In genomic region chr5:21944579-21944978, GRCm38 (mm10) we compare ENCODE assay signal across 24 mouse cellular contexts.
DNase-seq lines count a peak whose midpoint lies in the region; ATAC-seq and TF ChIP-seq lines count a peak whose summit lies in the region.
"Had no signal": no experiment of that assay in that cellular context is flagged by ENCODE, and none has a peak within 500 bp of the region (broad histone marks: within the 10 kb centered on the region; RNA-seq: fewer than 3 reads in every experiment).

No protein-coding gene starts in this region.

- TF ChIP-seq CTCF in heart, postnatal 0 days (IDR thresholded peaks at IDR 0.05; ENCODE audit: low read depth): peak; percentile 11; the same call in 1 of the 2 replicates
- TF ChIP-seq CTCF in ES-Bruce4 (IDR thresholded peaks at IDR 0.05; ENCODE audit: low read depth, low read length): peak; percentile 19

- no peak for TF ChIP-seq POLR2A in ES-Bruce4 (IDR thresholded peaks at IDR 0.05; ENCODE audit: insufficient read depth, low read length)

- no peak overlapping the region for H3K27ac ChIP-seq in heart, postnatal 0 days (ENCODE audit: low read depth)
- H3K27ac ChIP-seq in limb, embryonic 11.5 days (replicated peaks; ENCODE audit: low read depth, low read length): no peak overlapping the region
- no peak overlapping the region for H3K27ac ChIP-seq in limb, embryonic 10.5 days
- no peak overlapping the region for H3K27ac ChIP-seq in ES-Bruce4 (ENCODE audit: insufficient read depth, low read length)
- H3K27ac ChIP-seq: embryonic facial prominence, embryonic 13.5 days; forebrain, embryonic 12.5 days; heart, embryonic 10.5 days; hindbrain, embryonic 13.5 days; macrophage had no signal

- no peak for ATAC-seq in heart, postnatal 0 days (ENCODE audit: insufficient read depth, low read depth)
- no peak for ATAC-seq in limb, embryonic 11.5 days (ENCODE audit: insufficient number of reproducible peaks, low FRiP score, low TSS enrichment, low read depth)
- ATAC-seq: inflammation-experienced regulatory T-cells, adult 6 months; midbrain, embryonic 16.5 days had no signal

- no peak overlapping the region for H3K9ac ChIP-seq in heart, postnatal 0 days (replicated peaks; ENCODE audit: low read depth, low read length)
- no peak overlapping the region for H3K9ac ChIP-seq in limb, embryonic 11.5 days (ENCODE audit: low read length)
- no peak overlapping the region for H3K9ac ChIP-seq in ES-Bruce4 (ENCODE audit: low read depth, poor library complexity, severe bottlenecking)
- H3K9ac ChIP-seq: embryonic facial prominence, embryonic 13.5 days; forebrain, embryonic 12.5 days; hindbrain, embryonic 13.5 days had no signal

- H3K4me3 ChIP-seq in heart, postnatal 0 days (ENCODE audit: low read depth, low read length): no peak overlapping the region
- H3K4me3 ChIP-seq in limb, embryonic 11.5 days (ENCODE audit: low read depth, low read length): no peak overlapping the region
- no peak overlapping the region for H3K4me3 ChIP-seq in limb, embryonic 10.5 days
- no peak overlapping the region for H3K4me3 ChIP-seq in ES-Bruce4 (ENCODE audit: low read depth, low read length)
- H3K4me3 ChIP-seq: embryonic facial prominence, embryonic 13.5 days; erythroblast, embryonic 14.5 days; forebrain, embryonic 12.5 days; heart, embryonic 10.5 days; hindbrain, embryonic 13.5 days had no signal

- intact Hi-C loops in heart, postnatal 10 days (cut with DNase I): no loop called here

- no peak overlapping the region for H3K4me2 ChIP-seq in heart, postnatal 0 days (ENCODE audit: low read depth, low read length)
- no peak overlapping the region for H3K4me2 ChIP-seq in limb, embryonic 11.5 days (ENCODE audit: low read depth, severe bottlenecking)
- H3K4me2 ChIP-seq: embryonic facial prominence, embryonic 13.5 days; forebrain, embryonic 12.5 days; hindbrain, embryonic 13.5 days had no signal

- no peak for DNase-seq in heart, postnatal 0 days (ENCODE audit: low spot score)
- DNase-seq in heart, postnatal 10 days: no peak
- peak; percentile 19 for DNase-seq in limb, embryonic 11.5 days (ENCODE audit: low spot score)
- DNase-seq in limb, embryonic 10.5 days (ENCODE audit: low spot score): no peak
- DNase-seq in 416B (ENCODE audit: low read depth): peak; percentile 12
- no peak for DNase-seq in urinary bladder, adult 2 months (ENCODE audit: low spot score)
- DNase-seq in thymus, postnatal 36 days: no peak
- DNase-seq: adrenal gland, adult 2 months; cerebellum, adult 18-20 months; embryo, embryonic 11 days; kidney, adult 8-10 months; kidney, postnatal 14 days; liver; lung, adult 2 months; thymus, adult 2 months had no signal

- H3K36me3 ChIP-seq in heart, postnatal 0 days (replicated peaks; ENCODE audit: control insufficient read depth, insufficient read depth, low read length): no peaks in the 10 kb centered on the region
- no peaks in the 10 kb centered on the region for H3K36me3 ChIP-seq in limb, embryonic 11.5 days (ENCODE audit: control insufficient read depth, insufficient read depth, low read length)
- no peaks in the 10 kb centered on the region for H3K36me3 ChIP-seq in limb, embryonic 10.5 days
- H3K36me3 ChIP-seq in ES-Bruce4 (ENCODE audit: control insufficient read depth, insufficient read depth, low read length, poor library complexity, severe bottlenecking): no peaks in the 10 kb centered on the region
- H3K36me3 ChIP-seq: embryonic facial prominence, embryonic 13.5 days; forebrain, embryonic 12.5 days; heart, embryonic 10.5 days; hindbrain, embryonic 13.5 days had no signal

- WGBS in heart, postnatal 0 days: 88% methylated on average over 1 of the region's 1 CpGs
- 97% methylated on average over 1 of the region's 1 CpGs for WGBS in limb, embryonic 11.5 days
- WGBS in limb, embryonic 10.5 days: 87% methylated on average over 1 of the region's 1 CpGs

- TF ChIP-seq EP300 in heart, postnatal 0 days (IDR thresholded peaks at IDR 0.05; ENCODE audit: low read depth): no peak
- no peak for TF ChIP-seq EP300 in ES-Bruce4 (IDR thresholded peaks at IDR 0.05; ENCODE audit: insufficient read depth, low read depth, low read length)

- no peaks in the 10 kb centered on the region for H3K4me1 ChIP-seq in heart, postnatal 0 days (ENCODE audit: control insufficient read depth, insufficient read depth)
- no peaks in the 10 kb centered on the region for H3K4me1 ChIP-seq in limb, embryonic 11.5 days (ENCODE audit: control insufficient read depth, insufficient read depth, low read length)
- peaks cover 5% of the 10 kb centered on the region for H3K4me1 ChIP-seq in limb, embryonic 10.5 days
- no peaks in the 10 kb centered on the region for H3K4me1 ChIP-seq in ES-Bruce4 (ENCODE audit: control insufficient read depth, insufficient read depth, low read length)
- H3K4me1 ChIP-seq: embryonic facial prominence, embryonic 13.5 days; heart, embryonic 10.5 days; hindbrain, embryonic 13.5 days had no signal

- no peaks in the 10 kb centered on the region for H3K9me3 ChIP-seq in heart, postnatal 0 days (replicated peaks; ENCODE audit: control insufficient read depth, low read length)
- no peaks in the 10 kb centered on the region for H3K9me3 ChIP-seq in limb, embryonic 11.5 days (ENCODE audit: control insufficient read depth, low read length)
- H3K9me3 ChIP-seq in limb, embryonic 10.5 days (replicated peaks): no peaks in the 10 kb centered on the region
- H3K9me3 ChIP-seq in ES-Bruce4 (replicated peaks; ENCODE audit: control insufficient read depth, insufficient read depth, low read length, poor library complexity, severe bottlenecking): no peaks in the 10 kb centered on the region
- H3K9me3 ChIP-seq: embryonic facial prominence, embryonic 13.5 days; forebrain, embryonic 12.5 days; heart, embryonic 10.5 days; hindbrain, embryonic 13.5 days had no signal

- no peaks in the 10 kb centered on the region for H3K27me3 ChIP-seq in heart, postnatal 0 days (ENCODE audit: control insufficient read depth, insufficient read depth, low read length)
- no peaks in the 10 kb centered on the region for H3K27me3 ChIP-seq in limb, embryonic 11.5 days (ENCODE audit: control insufficient read depth, insufficient read depth, low read length)
- no peaks in the 10 kb centered on the region for H3K27me3 ChIP-seq in limb, embryonic 10.5 days (ENCODE audit: low read depth, poor library complexity, severe bottlenecking)
- H3K27me3 ChIP-seq in ES-Bruce4 (ENCODE audit: control insufficient read depth, insufficient read depth, low read length, poor library complexity, severe bottlenecking): no peaks in the 10 kb centered on the region
- H3K27me3 ChIP-seq: embryonic facial prominence, embryonic 13.5 days; forebrain, embryonic 12.5 days; hindbrain, embryonic 13.5 days had no signal

Comparison
In these comparisons a context has a peak if more than half of its experiments do, and no peak if none do; other contexts are left out.
1. DNase-seq: peak in limb, embryonic 11.5 days (single experiment) and 416B (single experiment); none in heart, postnatal 0 days (single experiment), heart, postnatal 10 days (0 of 2), limb, embryonic 10.5 days (single experiment), urinary bladder, adult 2 months (single experiment) and thymus, postnatal 36 days (0 of 2).